10 mouse cellular contexts compared by ENCODE assay signal in the genomic region with DNA sequence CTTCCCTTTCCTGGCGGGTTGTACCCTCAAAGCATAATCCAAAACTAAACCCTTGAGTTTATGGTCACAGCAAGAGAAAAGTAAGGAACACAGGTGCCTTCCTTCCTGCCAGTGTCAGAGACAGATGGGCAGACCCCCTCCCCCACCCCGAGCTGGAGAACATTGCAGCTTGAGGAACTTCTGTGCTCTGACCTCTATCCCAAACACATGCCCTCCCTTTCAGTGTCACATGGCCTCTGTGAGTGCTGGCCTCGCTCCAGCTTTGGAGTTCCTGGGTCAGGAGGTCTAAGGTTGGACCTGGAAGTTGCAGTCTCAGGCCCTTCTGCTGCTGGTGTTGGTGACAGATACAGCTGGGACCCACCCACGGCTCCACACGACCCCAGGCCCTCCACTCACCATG. TPM values are rescaled to one million over a fixed set of nuclear protein-coding genes. Genes with fewer than 3 reads are reported as not detected.
DNase-seq lines count a peak whose midpoint lies in the region; ATAC-seq lines count a peak whose summit lies in the region.
"Had no signal": no experiment of that assay in that cellular context is flagged by ENCODE, and none has a peak within 500 bp of the region (broad histone marks: within the 10 kb centered on the region; RNA-seq: fewer than 3 reads in every experiment).

No protein-coding gene starts in this region.

- intact Hi-C loops in left cerebral cortex, postnatal 36 days (cut with DNase I) = loop anchor here (10.0 kb wide), 1 partner anchor 164 kb away; a partner anchor contains a TSS

- H3K27ac ChIP-seq in intestine, embryonic 16.5 days (ENCODE audit: low read length) = peak overlapping the region; percentile 81
- H3K27ac ChIP-seq in lung, embryonic 16.5 days (ENCODE audit: low read length) = peak overlapping the region; percentile 82
- no peak overlapping the region for H3K27ac ChIP-seq in forebrain, embryonic 12.5 days
- H3K27ac ChIP-seq: neural tube, embryonic 12.5 days had no signal

- no peaks in the 10 kb centered on the region for H3K27me3 ChIP-seq in intestine, embryonic 16.5 days (replicated peaks; ENCODE audit: control insufficient read depth, insufficient read depth, low read length)
- no peaks in the 10 kb centered on the region for H3K27me3 ChIP-seq in lung, embryonic 16.5 days (ENCODE audit: control insufficient read depth, insufficient read depth, low read depth, low read length)
- H3K27me3 ChIP-seq in forebrain, embryonic 12.5 days = no peaks in the 10 kb centered on the region
- H3K27me3 ChIP-seq: neural tube, embryonic 12.5 days had no signal

- peak; percentile 25; the same call in 1 of the 2 replicates for ATAC-seq in intestine, embryonic 16.5 days
- ATAC-seq in lung, embryonic 16.5 days (ENCODE audit: low read depth) = no peak
- no peak for ATAC-seq in forebrain, embryonic 12.5 days (ENCODE audit: low FRiP score)
- ATAC-seq: activated CD4-positive, CD25-positive, alpha-beta regulatory T cell, adult 4 months had no signal

- no peak overlapping the region; the same call in 1 of the 2 replicates for H3K9ac ChIP-seq in intestine, embryonic 16.5 days (ENCODE audit: low read depth, low read length)
- no peak overlapping the region for H3K9ac ChIP-seq in lung, embryonic 16.5 days (ENCODE audit: low read length)
- no peak overlapping the region for H3K9ac ChIP-seq in forebrain, embryonic 12.5 days
- H3K9ac ChIP-seq: neural tube, embryonic 12.5 days had no signal

- H3K4me3 ChIP-seq in intestine, embryonic 16.5 days (ENCODE audit: low read length) = no peak overlapping the region
- H3K4me3 ChIP-seq in lung, embryonic 16.5 days (ENCODE audit: low read length) = no peak overlapping the region
- no peak overlapping the region for H3K4me3 ChIP-seq in forebrain, embryonic 12.5 days (replicated peaks)
- H3K4me3 ChIP-seq: neural tube, embryonic 12.5 days had no signal

- DNase-seq in adrenal gland, adult 2 months = peak; percentile 38
- no peak for DNase-seq in adrenal gland, adult 8-10 months
- DNase-seq in 416B (ENCODE audit: low read depth) = peak; percentile 14
- DNase-seq in layer of hippocampus, adult 9-10 months (ENCODE audit: low spot score) = no peak
- DNase-seq in left cerebral cortex, postnatal 36 days (ENCODE audit: low spot score in 2 of 2) = no peak

- 45% methylated on average over 5 of the region's 5 CpGs for WGBS in intestine, embryonic 16.5 days
- WGBS in lung, embryonic 16.5 days = 24% methylated on average over 5 of the region's 5 CpGs
- 81% methylated on average over 5 of the region's 5 CpGs for WGBS in forebrain, embryonic 12.5 days

- peaks cover 12% of the 10 kb centered on the region for H3K4me1 ChIP-seq in intestine, embryonic 16.5 days (ENCODE audit: control insufficient read depth, insufficient read depth, low read length)
- H3K4me1 ChIP-seq in lung, embryonic 16.5 days (replicated peaks; ENCODE audit: control insufficient read depth, insufficient read depth, low read length) = peaks cover 18% of the 10 kb centered on the region
- H3K4me1 ChIP-seq in forebrain, embryonic 12.5 days = peaks cover 5% of the 10 kb centered on the region; the same call in 1 of the 2 replicates
- H3K4me1 ChIP-seq: neural tube, embryonic 12.5 days had no signal

- no peaks in the 10 kb centered on the region for H3K36me3 ChIP-seq in intestine, embryonic 16.5 days (ENCODE audit: control insufficient read depth, insufficient read depth, low read length)
- no peaks in the 10 kb centered on the region for H3K36me3 ChIP-seq in lung, embryonic 16.5 days (ENCODE audit: control insufficient read depth, insufficient read depth, low read length)
- H3K36me3 ChIP-seq in forebrain, embryonic 12.5 days (replicated peaks) = no peaks in the 10 kb centered on the region
- H3K36me3 ChIP-seq: neural tube, embryonic 12.5 days had no signal

- no peaks in the 10 kb centered on the region for H3K9me3 ChIP-seq in intestine, embryonic 16.5 days (ENCODE audit: control insufficient read depth, low read length)
- no peaks in the 10 kb centered on the region for H3K9me3 ChIP-seq in lung, embryonic 16.5 days (ENCODE audit: control insufficient read depth, low read length)
- no peaks in the 10 kb centered on the region for H3K9me3 ChIP-seq in forebrain, embryonic 12.5 days
- H3K9me3 ChIP-seq: neural tube, embryonic 12.5 days had no signal

- H3K4me2 ChIP-seq in intestine, embryonic 16.5 days (ENCODE audit: low read depth, low read length) = no peak overlapping the region
- no peak overlapping the region for H3K4me2 ChIP-seq in lung, embryonic 16.5 days (ENCODE audit: low read depth, low read length)
- no peak overlapping the region for H3K4me2 ChIP-seq in forebrain, embryonic 12.5 days
- H3K4me2 ChIP-seq: neural tube, embryonic 12.5 days had no signal

RNA-seq across cellular contexts. Expression of a gene that starts 14.2 kb away (rescaled TPM):
- 1 to 10 TPM; 1.7 to 6.1 TPM for total RNA-seq in adrenal gland, adult 2 months (2021)
- 0.31 and 0.37 TPM in 2 replicates for polyA plus RNA-seq in adrenal gland, adult 2 months (2012; rRNA removed)
- 1 to 10 TPM; 2.3 to 3.8 (median 3.7) TPM for total RNA-seq in adrenal gland, adult 8-10 months (2022)
- 80.7 and 82.8 TPM in 2 replicates for polyA plus RNA-seq in intestine, embryonic 16.5 days (2015; fragmentation: Nextera tagmentation; extraction: Ambion mirVana)
- polyA plus RNA-seq in lung, embryonic 16.5 days (2015; fragmentation: Nextera tagmentation; extraction: Ambion mirVana) = 138 and 146 TPM in 2 replicates
- polyA plus RNA-seq in forebrain, embryonic 12.5 days (2016; fragmentation: Nextera tagmentation; extraction: Ambion mirVana) = 104 and 106 TPM in 2 replicates
- total RNA-seq in left cerebral cortex, postnatal 36 days (2021) = 1 to 10 TPM; 2.6 to 3.6 TPM

RNA-seq across cellular contexts. Expression of a gene that starts 46.4 kb away (rescaled TPM):
- 1,000 to 10,000 TPM; 2,277 to 2,466 TPM for total RNA-seq in adrenal gland, adult 2 months (2021)
- 10,700 and 12,163 TPM in 2 replicates for polyA plus RNA-seq in adrenal gland, adult 2 months (2012; rRNA removed)
- 1,000 to 10,000 TPM; 2,047 to 2,140 (median 2,121) TPM for total RNA-seq in adrenal gland, adult 8-10 months (2022)
- polyA plus RNA-seq in intestine, embryonic 16.5 days (2015; fragmentation: Nextera tagmentation; extraction: Ambion mirVana) = 1,285 and 1,371 TPM in 2 replicates
- 1,274 and 1,299 TPM in 2 replicates for polyA plus RNA-seq in lung, embryonic 16.5 days (2015; fragmentation: Nextera tagmentation; extraction: Ambion mirVana)
- 758 and 840 TPM in 2 replicates for polyA plus RNA-seq in forebrain, embryonic 12.5 days (2016; fragmentation: Nextera tagmentation; extraction: Ambion mirVana)
- total RNA-seq in left cerebral cortex, postnatal 36 days (2021) = 1,000 to 10,000 TPM; 1,300 to 1,479 TPM

Comparison
In these comparisons a context has a peak if more than half of its experiments do, and no peak if none do; other contexts are left out.
1. DNase-seq: peak in adrenal gland, adult 2 months (single experiment) and 416B (single experiment); none in adrenal gland, adult 8-10 months (single experiment), layer of hippocampus, adult 9-10 months (single experiment) and left cerebral cortex, postnatal 36 days (0 of 2).
2. RNA of a gene that starts 14.2 kb away (polyA plus RNA-seq): 138 to 146 TPM in lung, embryonic 16.5 days, 104 to 106 TPM in forebrain, embryonic 12.5 days and 80.7 to 82.8 TPM in intestine, embryonic 16.5 days; 0.31 to 0.37 TPM in adrenal gland, adult 2 months; every median in the first group is over 10 times any median in the second.